Mouse (Mus musculus): ENCODE results near the gene Mdh1. TPM values are rescaled to one million over a fixed set of nuclear protein-coding genes. Genes with fewer than 3 reads are reported as not detected.

Mdh1 gene
- total and polyA plus RNA-seq, 3 experiments = 174 to 329 (median 175) TPM

DNA sequence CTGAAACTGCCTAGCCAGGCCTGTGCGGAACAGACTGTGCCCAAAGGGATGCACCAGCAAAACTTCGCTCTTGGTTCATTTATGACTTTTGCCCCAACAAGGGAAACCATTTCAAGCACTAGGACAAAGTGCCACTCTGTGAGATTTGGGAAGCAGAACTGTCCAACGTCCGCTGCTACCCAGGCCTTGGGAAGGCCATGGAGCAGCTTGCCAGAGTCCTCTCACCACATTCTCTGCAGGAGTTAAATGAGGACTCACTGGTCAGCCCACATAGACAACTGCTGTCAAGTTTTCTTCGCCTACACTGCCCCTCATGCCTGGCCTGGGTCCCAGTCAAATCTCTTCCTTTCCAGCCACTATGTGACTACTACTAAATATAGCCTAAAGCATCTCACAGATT, 10.8 kb downstream of the Mdh1 start:
- TF ChIP-seq MYC (IDR thresholded peaks at IDR 0.05; ENCODE audit: low read depth, low read length) (no peak), USF1 (IDR thresholded peaks at IDR 0.05; ENCODE audit: low read depth, low read length) (no peak), NRF1 (IDR thresholded peaks at IDR 0.05; ENCODE audit: insufficient read depth, low read depth, low read length, poor library complexity, severe bottlenecking) (no peak), RAD21 (IDR thresholded peaks at IDR 0.05; ENCODE audit: low read depth, low read length) (no peak)
- no peak overlapping the region for H3K4me3 ChIP-seq (ENCODE audit: control insufficient read depth in 1 of 2, insufficient read depth in 1 of 2, low read depth in 2 of 2, low read length in 2 of 2)

DNA sequence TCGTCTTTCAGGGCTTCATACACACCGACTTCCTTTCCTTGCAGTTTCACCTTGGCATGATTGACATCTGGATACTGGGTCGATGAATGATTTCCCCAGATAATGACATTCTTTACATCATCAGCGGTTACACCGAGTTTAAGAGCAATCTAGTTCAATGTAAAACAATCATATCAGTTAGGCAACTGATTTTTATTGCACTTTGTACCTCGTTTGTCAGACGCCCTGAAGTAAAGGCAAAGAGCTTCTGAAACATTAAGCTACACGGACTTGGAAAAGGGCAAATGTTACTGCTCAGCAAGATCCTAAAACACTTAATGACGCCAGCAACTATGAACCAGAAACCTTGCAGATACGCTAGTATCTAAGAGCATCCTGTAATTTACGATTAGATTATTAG, 12.4 kb downstream of the Mdh1 start:
- peaks cover 2 to 32% of the 10 kb centered on the region in 2 experiments; a peak in 2 of 4 replicates for H3K36me3 ChIP-seq (ENCODE audit: control insufficient read depth in 1 of 2, insufficient read depth in 2 of 2, low read length in 2 of 2)
- H3K79me2 ChIP-seq (ENCODE audit: control insufficient read depth, insufficient read depth, low read length, poor library complexity) = no peaks in the 10 kb centered on the region

More for the DNA sequence above, 10.8 kb downstream of the Mdh1 start:
- H3K27ac ChIP-seq (ENCODE audit: control insufficient read depth, low read depth, low read length) = no peak overlapping the region
- no peak for DNase-seq (ENCODE audit: low read depth, low spot score)
- no peaks in the 10 kb centered on the region for H3K4me1 ChIP-seq (ENCODE audit: control insufficient read depth in 1 of 2, insufficient read depth in 2 of 2, low read length in 2 of 2)
- H3K9me3 ChIP-seq (replicated peaks; ENCODE audit: insufficient read depth, low read length) = no peaks in the 10 kb centered on the region
- no peaks in the 10 kb centered on the region for H3K27me3 ChIP-seq (ENCODE audit: control insufficient read depth in 1 of 2, insufficient read depth in 2 of 2, low read length in 2 of 2)
- H3K79me2 ChIP-seq (ENCODE audit: control insufficient read depth, insufficient read depth, low read length, poor library complexity) = no peaks in the 10 kb centered on the region
- H3K9ac ChIP-seq (ENCODE audit: control insufficient read depth, low read depth, low read length, poor library complexity, severe bottlenecking) = no peak overlapping the region
- peaks cover 2 to 32% of the 10 kb centered on the region in 2 experiments; a peak in 2 of 4 replicates for H3K36me3 ChIP-seq (ENCODE audit: control insufficient read depth in 1 of 2, insufficient read depth in 2 of 2, low read length in 2 of 2)

DNA sequence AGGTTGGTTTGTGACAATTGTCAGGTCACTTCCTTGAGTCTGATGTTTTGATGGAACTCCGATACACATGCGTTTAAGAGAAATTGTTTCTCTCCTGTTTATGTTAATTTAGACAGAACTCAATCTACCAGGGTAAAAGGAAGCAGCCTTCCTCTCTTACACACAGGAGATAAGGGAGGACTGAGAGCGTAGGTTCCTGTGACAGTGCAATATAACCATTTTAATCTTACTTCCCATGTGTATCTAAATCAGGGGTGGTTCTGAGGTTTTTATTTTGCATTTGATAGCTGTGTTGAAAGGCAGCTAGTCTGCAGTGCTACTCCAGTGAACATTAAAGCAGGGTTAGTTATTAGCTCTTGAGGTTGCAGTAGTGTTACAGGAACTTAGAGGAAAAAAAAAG, 20.1 kb downstream of the Mdh1 start:
- no peaks in the 10 kb centered on the region for H3K79me2 ChIP-seq (ENCODE audit: control insufficient read depth, insufficient read depth, low read length, poor library complexity)
- H3K4me1 ChIP-seq (ENCODE audit: control insufficient read depth in 1 of 2, insufficient read depth in 2 of 2, low read length in 2 of 2) = peaks cover 13% of the 10 kb centered on the region in 2 experiments
- H3K9ac ChIP-seq (ENCODE audit: control insufficient read depth, low read depth, low read length, poor library complexity, severe bottlenecking) = peak overlapping the region; percentile 16
- peaks cover 4 to 29% of the 10 kb centered on the region in 2 experiments; a peak in 3 of 4 replicates for H3K36me3 ChIP-seq (ENCODE audit: control insufficient read depth in 1 of 2, insufficient read depth in 2 of 2, low read length in 2 of 2)
- DNase-seq (ENCODE audit: low read depth, low spot score) = peak; percentile 89
- H3K27me3 ChIP-seq (ENCODE audit: control insufficient read depth in 1 of 2, insufficient read depth in 2 of 2, low read length in 2 of 2) = no peaks in the 10 kb centered on the region
- peak overlapping the region; percentile 9 to 68; a peak in 3 of 4 replicates for H3K4me3 ChIP-seq (ENCODE audit: control insufficient read depth in 1 of 2, insufficient read depth in 1 of 2, low read depth in 2 of 2, low read length in 2 of 2)
- H3K9me3 ChIP-seq (replicated peaks; ENCODE audit: insufficient read depth, low read length) = no peaks in the 10 kb centered on the region
- H3K27ac ChIP-seq (ENCODE audit: control insufficient read depth, low read depth, low read length) = peak overlapping the region; percentile 82
- TF ChIP-seq ZNF384 (IDR thresholded peaks at IDR 0.05; ENCODE audit: low read depth, low read length) (peak; percentile 24; the same call in 1 of the 2 replicates), MEF2A (IDR thresholded peaks at IDR 0.05; ENCODE audit: extremely low read depth, insufficient replicate concordance, low read depth, low read length, poor library complexity, severe bottlenecking) (0 out of 2 replicates have a peak, but pooled peaks have one; percentile 13), UBTF (IDR thresholded peaks at IDR 0.05; ENCODE audit: borderline replicate concordance, insufficient read depth, low read depth, low read length) (no peak), SMC3 (IDR thresholded peaks at IDR 0.05; ENCODE audit: low read depth, low read length) (no peak; the same call in 1 of the 2 replicates), CHD1 (IDR thresholded peaks at IDR 0.05; ENCODE audit: low read depth, low read length) (0 out of 2 replicates have a peak, but pooled peaks have one; percentile 14), SIN3A (IDR thresholded peaks at IDR 0.05; ENCODE audit: low read length) (peak; percentile 94), RAD21 (IDR thresholded peaks at IDR 0.05; ENCODE audit: low read depth, low read length) (no peak; the same call in 1 of the 2 replicates), MAX (IDR thresholded peaks at IDR 0.05; ENCODE audit: low read length) (peak; percentile 80), CHD2 (IDR thresholded peaks at IDR 0.05; ENCODE audit: low read length) (peak; percentile 23; the same call in 1 of the 2 replicates), TCF12 (IDR thresholded peaks at IDR 0.05; ENCODE audit: low read depth, low read length) (peak; percentile 85), JUND (IDR thresholded peaks at IDR 0.05; ENCODE audit: low read depth, low read length) (no peak), ETS1 (IDR thresholded peaks at IDR 0.05; ENCODE audit: low read depth, low read length) (peak; percentile 95), ZMIZ1 (IDR thresholded peaks at IDR 0.05; ENCODE audit: low read depth, low read length) (no peak), TBP (IDR thresholded peaks at IDR 0.05; ENCODE audit: low read depth, low read length) (no peak), MAZ (IDR thresholded peaks at IDR 0.05; ENCODE audit: low read depth, low read length) (peak; percentile 54; the same call in 1 of the 2 replicates), CTCF (IDR thresholded peaks at IDR 0.05 in 2 of 3, conservative IDR thresholded peaks at IDR 0.05 in 1 of 3; ENCODE audit: control insufficient read depth in 1 of 3, insufficient read depth in 1 of 3, low read depth in 2 of 3, low read length in 3 of 3, poor library complexity in 1 of 3, severe bottlenecking in 1 of 3) (no peak), RCOR1 (IDR thresholded peaks at IDR 0.05; ENCODE audit: low read depth, low read length) (peak; percentile 100), ZC3H11A (IDR thresholded peaks at IDR 0.05; ENCODE audit: low read depth, low read length) (no peak)

More for the DNA sequence above, 12.4 kb downstream of the Mdh1 start:
- Histone ChIP-seq H3K9me3 (replicated peaks; ENCODE audit: insufficient read depth, low read length) (no peaks in the 10 kb centered on the region), H3K9ac (ENCODE audit: control insufficient read depth, low read depth, low read length, poor library complexity, severe bottlenecking) (no peak overlapping the region), H3K27ac (ENCODE audit: control insufficient read depth, low read depth, low read length) (no peak overlapping the region), H3K4me1 (ENCODE audit: control insufficient read depth in 1 of 2, insufficient read depth in 2 of 2, low read length in 2 of 2) (no peaks in the 10 kb centered on the region), H3K27me3 (ENCODE audit: control insufficient read depth in 1 of 2, insufficient read depth in 2 of 2, low read length in 2 of 2) (no peaks in the 10 kb centered on the region), H3K4me3 (ENCODE audit: control insufficient read depth in 1 of 2, insufficient read depth in 1 of 2, low read depth in 2 of 2, low read length in 2 of 2) (no peak overlapping the region)
- DNase-seq (ENCODE audit: low read depth, low spot score) = no peak
- TF ChIP-seq SMC3 (IDR thresholded peaks at IDR 0.05; ENCODE audit: low read depth, low read length) (no peak), RAD21 (IDR thresholded peaks at IDR 0.05; ENCODE audit: low read depth, low read length) (no peak), CHD1 (IDR thresholded peaks at IDR 0.05; ENCODE audit: low read depth, low read length) (no peak), POLR2A (IDR thresholded peaks at IDR 0.05; ENCODE audit: control insufficient read depth in 1 of 2, insufficient read depth in 1 of 2, low read depth in 1 of 2, low read length in 2 of 2, poor library complexity in 1 of 2) (no peak), CHD2 (IDR thresholded peaks at IDR 0.05; ENCODE audit: low read length) (no peak), MXI1 (IDR thresholded peaks at IDR 0.05; ENCODE audit: low read depth, low read length) (no peak), ZMIZ1 (IDR thresholded peaks at IDR 0.05; ENCODE audit: low read depth, low read length) (no peak), MAX (IDR thresholded peaks at IDR 0.05; ENCODE audit: low read length) (no peak), TBP (IDR thresholded peaks at IDR 0.05; ENCODE audit: low read depth, low read length) (no peak), KAT2A (conservative IDR thresholded peaks at IDR 0.05; ENCODE audit: low read depth, low read length) (no peak), ZC3H11A (IDR thresholded peaks at IDR 0.05; ENCODE audit: low read depth, low read length) (no peak), MAZ (IDR thresholded peaks at IDR 0.05; ENCODE audit: low read depth, low read length) (no peak), MAFK (IDR thresholded peaks at IDR 0.05; ENCODE audit: borderline replicate concordance, low read depth, low read length) (no peak)

Measured in MEL (cell line).